Mouse (Mus musculus) layer of hippocampus, adult 18-20 months (tissue): ENCODE results near the gene Mknk2. TPM values are rescaled to one million over a fixed set of nuclear protein-coding genes. Genes with fewer than 3 reads are reported as not detected.

ENCODE experiments used
- total RNA-seq, 2 experiments: library from RNA; stranded (reverse); gene quantifications; 2 replicates each; pipeline ENCODE4 v1.2.3; 2021

Gene Mknk2
- total RNA-seq, 2 experiments from 2014 or later = 44.7 to 46.1 TPM

Other genes with a start within 250 kb of the Mknk2 start
- 10 to 100 TPM; 27.1 to 27.3 TPM for gene Tcf3, start 244.5 kb downstream of the Mknk2 start, total RNA-seq
- under 1 TPM in 1 of 2 experiments, not detected in 1; 0.07 TPM for gene Onecut3, start 183.3 kb downstream of the Mknk2 start, total RNA-seq
- gene Atp8b3, start 139.0 kb downstream of the Mknk2 start, total RNA-seq = under 1 TPM; 0.18 to 0.22 TPM
- 10 to 100 TPM; 44.8 to 48.1 TPM for gene Rexo1, start 116.6 kb downstream of the Mknk2 start, total RNA-seq
- gene Klf16, start 100.8 kb downstream of the Mknk2 start, total RNA-seq = 10 to 100 TPM; 57.3 to 62.1 TPM
- gene Abhd17a, start 87.8 kb downstream of the Mknk2 start, total RNA-seq = 100 to 1,000 TPM; 166 to 168 TPM
- gene Scamp4, start 75.2 kb downstream of the Mknk2 start, total RNA-seq = 10 to 100 TPM; 43.9 to 54.4 TPM
- 1 to 10 TPM; 1.7 to 3.4 TPM for gene Adat3, start 75.2 kb downstream of the Mknk2 start, total RNA-seq
- 1 to 10 TPM; 2.6 to 3.1 TPM for gene Gm49322, start 72.1 kb downstream of the Mknk2 start, total RNA-seq
- 100 to 1,000 TPM; 230 to 247 TPM for gene Csnk1g2, start 55.3 kb downstream of the Mknk2 start, total RNA-seq
- gene Btbd2, start 21.0 kb downstream of the Mknk2 start, total RNA-seq = 100 to 1,000 TPM; 110 to 114 TPM
- gene Mob3a, start 23.9 kb upstream of the Mknk2 start, total RNA-seq = 10 to 100 TPM; 13.2 to 13.5 TPM
- gene Izumo4, start 24.1 kb upstream of the Mknk2 start, total RNA-seq = 10 to 100 TPM; 52.5 to 54.7 TPM
- gene Ap3d1, start 64.2 kb upstream of the Mknk2 start, total RNA-seq = 100 to 1,000 TPM; 138 TPM
- gene Dot1l, start 77.1 kb upstream of the Mknk2 start, total RNA-seq = 10 to 100 TPM; 40.6 to 49.6 TPM
- gene Sf3a2, start 120.1 kb upstream of the Mknk2 start, total RNA-seq = 10 to 100 TPM; 52.3 to 57.3 TPM
- 10 to 100 TPM; 63.3 to 71.2 TPM for gene Plekhj1, start 120.5 kb upstream of the Mknk2 start, total RNA-seq
- gene Amh, start 127.1 kb upstream of the Mknk2 start, total RNA-seq = 1 to 10 TPM; 3.3 to 3.6 TPM
- gene Jsrp1, start 135.4 kb upstream of the Mknk2 start, total RNA-seq = 1 to 10 TPM; 2.2 to 3.0 TPM
- 100 to 1,000 TPM; 518 to 519 TPM for gene Oaz1, start 148.5 kb upstream of the Mknk2 start, total RNA-seq
- gene Lingo3, start 165.9 kb upstream of the Mknk2 start, total RNA-seq = 10 to 100 TPM; 42.7 to 51.6 TPM
- 10 to 100 TPM; 41.4 to 50.4 TPM for gene Lsm7, start 177.1 kb upstream of the Mknk2 start, total RNA-seq
- 10 to 100 TPM; 46.4 to 55.6 TPM for gene Sppl2b, start 177.2 kb upstream of the Mknk2 start, total RNA-seq
- under 1 TPM; 0.40 to 0.56 TPM for gene Tmprss9, start 193.7 kb upstream of the Mknk2 start, total RNA-seq
- gene Timm13, start 222.9 kb upstream of the Mknk2 start, total RNA-seq = 100 to 1,000 TPM; 136 to 144 TPM
- 10 to 100 TPM; 19.5 to 22.3 TPM for gene Lmnb2, start 240.1 kb upstream of the Mknk2 start, total RNA-seq